Mouse (Mus musculus) spleen, adult 2 months (tissue): ENCODE data around the gene Med31.

ENCODE experiments used
- CTCF ChIP-seq: fragments of 200-500 bp; IDR thresholded peaks from 2 replicates; pipeline ENCODE4 v1.5.1; 2011; ENCODE audit warnings: mild to moderate bottlenecking, inconsistent platforms; ENCODE audit not compliant: insufficient read depth, insufficient read length, insufficient replicate concordance; ENCODE audit errors: extremely low read depth
- POLR2A ChIP-seq: fragments of 200-500 bp; IDR thresholded peaks from 2 replicates; pipeline ENCODE4 v1.6.1; 2011; ENCODE audit warnings: low read depth, low read length, inconsistent platforms

GRCm38 (mm10) chr11:72228513-72228912 lies 13.1 kb upstream of the Med31 start:
- TF ChIP-seq CTCF (no peak), POLR2A (no peak)
